Mouse (Mus musculus) embryonic facial prominence, embryonic 11.5 days (tissue): ENCODE results near the gene Cacna2d3. TPM values are rescaled to one million over a fixed set of nuclear protein-coding genes. Genes with fewer than 3 reads are reported as not detected.

ENCODE experiments used
- ATAC-seq: fragments of 200-750 bp; cut with Nextera tagmentation; replicated peaks from 2 replicates; pipeline ENCODE4 v1.8.0; 2017; ENCODE audit warnings: low read depth; ENCODE audit not compliant: insufficient number of reproducible peaks, low FRiP score, low TSS enrichment
- DNase-seq: peaks from one replicate; pipeline ENCODE4 v3.0.0-alpha.2; 2015; ENCODE audit warnings: low spot score
- H3K27ac ChIP-seq: fragments of 300-500 bp; sonication (generic); replicated peaks from 2 replicates; pipeline ENCODE4 v1.5.1; 2014; ENCODE audit warnings: mild to moderate bottlenecking, low read depth, low read length, control low read depth
- H3K27me3 ChIP-seq: fragments of 300-500 bp; sonication (generic); 2 replicates; pipeline ENCODE4 v1.6.1; 2014; ENCODE audit warnings: mild to moderate bottlenecking, low read length, moderate library complexity, mixed read lengths; ENCODE audit not compliant: control insufficient read depth, insufficient read depth
- H3K36me3 ChIP-seq: fragments of 300-500 bp; sonication (generic); replicated peaks from 2 replicates; pipeline ENCODE4 v1.6.1; 2014; ENCODE audit warnings: low read depth, mild to moderate bottlenecking, low read length, moderate library complexity, mixed read lengths; ENCODE audit not compliant: control insufficient read depth, insufficient read depth
- H3K4me1 ChIP-seq: fragments of 300-500 bp; sonication (generic); 2 replicates; pipeline ENCODE4 v1.6.1; 2014; ENCODE audit warnings: low read length, mixed read lengths; ENCODE audit not compliant: control insufficient read depth, insufficient read depth
- H3K4me2 ChIP-seq: fragments of 300-500 bp; sonication (generic); 2 replicates; pipeline ENCODE4 v1.6.1; 2014; ENCODE audit warnings: low read depth, mild to moderate bottlenecking, control low read depth, low read length, moderate library complexity
- H3K4me3 ChIP-seq: fragments of 300-500 bp; sonication (generic); 2 replicates; pipeline ENCODE4 v1.5.1; 2014; ENCODE audit warnings: low read depth, low read length, control low read depth
- H3K9ac ChIP-seq: fragments of 300-500 bp; sonication (generic); replicated peaks from 2 replicates; pipeline ENCODE4 v1.6.1; 2014; ENCODE audit warnings: mild to moderate bottlenecking, control low read depth, low read length
- H3K9me3 ChIP-seq: fragments of 300-500 bp; sonication (generic); replicated peaks from 2 replicates; pipeline ENCODE4 v1.6.1; 2016; ENCODE audit warnings: mild to moderate bottlenecking, low read length, inconsistent platforms, mixed read lengths; ENCODE audit not compliant: control insufficient read depth
- WGBS: fragments of 180-500 bp; shearing (Covaris S2); extraction: QIAGEN DNeasy Blood & Tissue Kit; methylation state at CpG from one replicate; pipeline ENCODE4 v1.1.7; 2014; 5-methylcytosine and 5-hydroxymethylcytosine counted together
- polyA plus RNA-seq: library from polyadenylated mRNA; unstranded; fragments of >200 nt; fragmentation: Nextera tagmentation; extraction: Ambion mirVana; gene quantifications from 2 replicates; pipeline ENCODE4 v1.2.1, GENCODE M21; 2014

Gene Cacna2d3
- polyA plus RNA-seq, 1 experiment from 2014 or later: 4.0 TPM

GRCm38 (mm10) chr14:28996569-28996968, 725.1 kb downstream of the Cacna2d3 start:
- Histone ChIP-seq H3K27ac (no peak overlapping the region), H3K27me3 (no peaks in the 10 kb centered on the region), H3K4me1 (no peaks in the 10 kb centered on the region), H3K36me3 (no peaks in the 10 kb centered on the region), H3K4me2 (no peak overlapping the region), H3K9me3 (no peaks in the 10 kb centered on the region), H3K4me3 (no peak overlapping the region), H3K9ac (no peak overlapping the region)
- no peak for ATAC-seq
- DNase-seq: no peak
- 100% methylated on average over 3 of the region's 3 CpGs for WGBS

- Histone ChIP-seq H3K27ac (no peak overlapping the region), H3K27me3 (no peaks in the 10 kb centered on the region), H3K4me2 (no peak overlapping the region), H3K36me3 (no peaks in the 10 kb centered on the region), H3K4me1 (no peaks in the 10 kb centered on the region), H3K4me3 (no peak overlapping the region), H3K9me3 (no peaks in the 10 kb centered on the region), H3K9ac (no peak overlapping the region)
- WGBS: 86% methylated on average over 7 of the region's 7 CpGs
- no peak for DNase-seq
- ATAC-seq: no peak
Observed at GRCm38 (mm10) chr14:28988211-28988900, 733.3 kb downstream of the Cacna2d3 start.

GRCm38 (mm10) chr14:28984276-28984675, 737.4 kb downstream of the Cacna2d3 start:
- Histone ChIP-seq H3K4me3 (no peak overlapping the region), H3K36me3 (no peaks in the 10 kb centered on the region), H3K27ac (no peak overlapping the region), H3K4me1 (no peaks in the 10 kb centered on the region), H3K9me3 (no peaks in the 10 kb centered on the region), H3K27me3 (no peaks in the 10 kb centered on the region), H3K9ac (no peak overlapping the region), H3K4me2 (no peak overlapping the region)
- ATAC-seq (no peak), DNase-seq (no peak)
- 80% methylated on average over 2 of the region's 2 CpGs for WGBS

GRCm38 (mm10) chr14:28980482-28980881, 741.2 kb downstream of the Cacna2d3 start:
- no peak overlapping the region for H3K4me2 ChIP-seq
- H3K9ac ChIP-seq: no peak overlapping the region
- ATAC-seq: no peak
- no peak overlapping the region for H3K4me3 ChIP-seq
- no peaks in the 10 kb centered on the region for H3K36me3 ChIP-seq
- no peaks in the 10 kb centered on the region for H3K4me1 ChIP-seq
- no peaks in the 10 kb centered on the region for H3K9me3 ChIP-seq
- peak; percentile 61 for DNase-seq
- 23% methylated on average over 3 of the region's 3 CpGs for WGBS
- no peaks in the 10 kb centered on the region for H3K27me3 ChIP-seq
- H3K27ac ChIP-seq: no peak overlapping the region

- Histone ChIP-seq H3K36me3 (no peaks in the 10 kb centered on the region), H3K27me3 (no peaks in the 10 kb centered on the region), H3K9ac (no peak overlapping the region), H3K4me3 (no peak overlapping the region), H3K4me1 (no peaks in the 10 kb centered on the region), H3K4me2 (no peak overlapping the region), H3K27ac (no peak overlapping the region), H3K9me3 (no peaks in the 10 kb centered on the region)
- DNase-seq (no peak), ATAC-seq (no peak)
- 82% methylated on average over 2 of the region's 2 CpGs for WGBS
Observed at GRCm38 (mm10) chr14:28979230-28979629, 742.4 kb downstream of the Cacna2d3 start.

GRCm38 (mm10) chr14:28972620-28973019, 749.0 kb downstream of the Cacna2d3 start:
- H3K36me3 ChIP-seq: no peaks in the 10 kb centered on the region
- H3K9me3 ChIP-seq: no peaks in the 10 kb centered on the region
- H3K4me1 ChIP-seq: no peaks in the 10 kb centered on the region
- H3K4me2 ChIP-seq: no peak overlapping the region
- no peak overlapping the region for H3K27ac ChIP-seq
- DNase-seq (no peak), ATAC-seq (no peak)
- 23% methylated on average over 5 of the region's 5 CpGs for WGBS
- H3K9ac ChIP-seq: no peak overlapping the region
- H3K27me3 ChIP-seq: no peaks in the 10 kb centered on the region
- no peak overlapping the region for H3K4me3 ChIP-seq

GRCm38 (mm10) chr14:28969247-28969646, 752.4 kb downstream of the Cacna2d3 start:
- no peak overlapping the region for H3K9ac ChIP-seq
- WGBS: 89% methylated on average over 4 of the region's 4 CpGs
- no peaks in the 10 kb centered on the region for H3K27me3 ChIP-seq
- H3K4me3 ChIP-seq: no peak overlapping the region
- no peaks in the 10 kb centered on the region for H3K36me3 ChIP-seq
- no peak overlapping the region for H3K27ac ChIP-seq
- no peaks in the 10 kb centered on the region for H3K4me1 ChIP-seq
- H3K4me2 ChIP-seq: no peak overlapping the region
- no peaks in the 10 kb centered on the region for H3K9me3 ChIP-seq
- no peak for DNase-seq
- no peak for ATAC-seq

GRCm38 (mm10) chr14:28966881-28967280, 754.8 kb downstream of the Cacna2d3 start:
- Histone ChIP-seq H3K4me3 (no peak overlapping the region), H3K4me2 (no peak overlapping the region), H3K9me3 (no peaks in the 10 kb centered on the region), H3K27me3 (no peaks in the 10 kb centered on the region), H3K4me1 (no peaks in the 10 kb centered on the region), H3K36me3 (no peaks in the 10 kb centered on the region), H3K9ac (no peak overlapping the region), H3K27ac (no peak overlapping the region)
- ATAC-seq: no peak
- DNase-seq: no peak
